Mouse (Mus musculus) lung, postnatal 10 days (tissue): ENCODE data around the gene Fgg.

Experiments
- DNase-seq: peaks from one replicate; pipeline ENCODE4 v3.0.0; 2021

Gene Fgg

DNA sequence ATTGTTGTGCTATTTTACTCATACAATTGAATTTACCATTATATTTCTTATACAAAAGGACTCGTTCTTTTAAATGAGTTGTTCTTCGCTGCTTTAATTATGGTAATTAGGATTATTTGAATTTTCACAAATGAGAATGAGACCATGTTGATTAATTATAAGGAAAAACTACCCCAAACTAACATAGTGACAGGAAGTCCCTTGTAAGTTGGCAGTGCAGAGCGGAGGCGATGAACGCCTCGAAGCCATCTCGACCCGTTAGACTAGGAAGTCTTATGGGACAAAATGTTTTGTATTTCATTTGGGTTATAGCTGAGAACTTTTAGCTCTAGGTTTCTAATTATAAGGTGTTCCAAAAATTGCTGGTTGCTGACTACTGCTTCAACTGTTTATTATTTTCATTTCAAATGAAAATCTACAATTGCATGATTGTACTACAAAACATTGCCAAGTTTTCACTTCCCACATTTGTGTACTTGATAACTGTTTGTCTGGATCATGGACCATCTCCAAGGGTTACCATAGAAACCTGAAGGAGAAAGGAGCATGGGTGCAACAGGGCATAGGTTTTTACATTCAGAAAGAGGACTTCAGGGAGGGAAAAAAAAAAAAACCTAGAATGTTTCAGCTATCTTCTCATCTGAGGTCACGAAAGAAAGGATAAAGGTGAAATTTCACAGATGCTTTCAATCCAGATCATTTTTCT, 20.2 kb downstream of the Fgg start:
- DNase-seq = no peak

GRCm38 (mm10) chr3:83030331-83030730, 22.8 kb downstream of the Fgg start:
- DNase-seq = no peak

DNA sequence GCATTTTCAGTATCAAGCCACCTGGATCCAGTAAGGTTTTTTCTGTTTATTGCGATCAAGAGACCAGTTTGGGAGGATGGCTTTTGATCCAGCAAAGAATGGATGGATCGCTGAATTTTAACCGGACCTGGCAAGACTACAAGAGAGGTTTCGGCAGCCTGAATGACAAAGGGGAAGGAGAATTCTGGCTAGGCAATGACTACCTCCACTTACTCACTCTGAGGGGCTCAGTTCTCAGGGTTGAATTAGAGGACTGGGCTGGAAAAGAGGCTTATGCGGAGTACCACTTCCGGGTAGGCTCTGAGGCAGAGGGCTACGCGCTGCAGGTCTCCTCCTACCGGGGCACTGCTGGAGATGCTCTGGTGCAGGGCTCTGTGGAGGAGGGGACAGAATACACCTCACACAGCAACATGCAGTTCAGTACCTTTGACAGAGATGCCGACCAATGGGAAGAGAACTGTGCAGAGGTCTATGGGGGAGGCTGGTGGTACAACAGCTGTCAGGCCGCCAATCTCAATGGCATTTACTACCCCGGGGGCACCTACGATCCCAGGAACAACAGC, 25.3 kb downstream of the Fgg start:
- no peak for DNase-seq

DNA sequence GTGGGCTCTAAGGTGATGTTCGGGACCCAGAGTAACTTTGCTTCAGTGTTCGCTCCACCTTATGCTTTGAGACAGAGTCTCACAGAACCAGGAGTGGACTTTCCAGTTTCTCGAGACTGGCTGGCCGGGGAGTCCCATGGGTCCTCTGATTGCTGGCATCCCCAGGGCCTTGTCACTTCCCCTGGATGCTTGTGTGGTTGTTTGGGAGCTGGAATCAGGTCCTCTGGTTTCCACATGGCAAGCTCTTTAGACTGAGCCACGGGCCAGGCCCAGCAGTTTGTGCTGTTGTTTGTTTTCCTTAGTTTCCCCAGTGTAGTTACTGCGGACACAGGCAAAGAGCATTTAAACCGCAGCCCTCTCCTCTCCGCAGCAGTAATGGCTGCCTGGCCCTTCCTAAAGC, 26.3 kb downstream of the Fgg start:
- DNase-seq = no peak

GRCm38 (mm10) chr3:83038865-83039264, 31.3 kb downstream of the Fgg start:
- DNase-seq = no peak

- no peak for DNase-seq
Observed at GRCm38 (mm10) chr3:83039666-83040065, 32.1 kb downstream of the Fgg start.

- DNase-seq = no peak
Observed at GRCm38 (mm10) chr3:83042451-83042850, 34.9 kb downstream of the Fgg start.

DNA sequence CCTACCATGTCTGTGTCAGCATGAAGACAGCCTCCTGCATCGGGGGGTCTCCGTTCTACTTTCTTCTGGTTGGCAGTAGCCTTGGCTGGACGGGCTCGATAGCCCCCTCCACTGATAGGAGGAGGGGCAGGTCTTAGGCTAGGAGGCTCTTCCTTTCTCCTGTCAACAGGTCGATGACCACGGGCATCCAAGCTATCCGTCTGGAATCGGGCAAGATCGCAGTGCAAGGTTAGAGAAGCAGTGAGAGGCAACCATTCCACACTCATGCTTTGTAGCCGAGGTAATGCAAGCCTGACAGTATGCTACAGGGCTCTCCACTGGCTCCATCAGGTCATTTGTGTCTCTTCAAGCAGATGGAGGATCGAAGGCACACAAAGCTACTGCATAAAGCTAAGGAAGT, 39.1 kb downstream of the Fgg start:
- no peak for DNase-seq

- DNase-seq = no peak
Observed at GRCm38 (mm10) chr3:83049680-83050079, 42.2 kb downstream of the Fgg start, which contains the start of gene Fgb. Gene Fgb, minus strand, starts transcription at chr3:83049863.

DNA sequence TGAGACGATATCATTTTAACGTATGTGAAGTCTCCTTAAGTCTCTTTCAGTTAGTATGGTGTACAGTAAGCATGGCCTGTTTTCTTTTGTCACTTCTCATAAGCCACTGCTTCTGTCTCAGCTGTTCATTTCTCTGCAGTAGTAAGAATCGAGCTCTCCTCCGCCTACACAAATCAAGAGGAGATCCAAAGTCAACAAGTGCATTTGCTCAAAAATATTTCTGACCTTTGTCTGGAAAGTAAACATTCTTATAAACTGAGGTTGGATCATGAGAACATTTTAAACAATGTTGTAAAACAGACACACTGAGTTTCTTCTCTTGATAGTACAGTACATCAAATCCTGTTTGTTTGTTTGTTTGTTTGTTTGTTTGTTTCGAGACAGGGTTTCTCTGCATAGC, 43.1 kb downstream of the Fgg start:
- DNase-seq = no peak

- no peak for DNase-seq
Observed at GRCm38 (mm10) chr3:83052102-83052501, 44.6 kb downstream of the Fgg start.

GRCm38 (mm10) chr3:83053126-83053525, 45.6 kb downstream of the Fgg start:
- no peak for DNase-seq

DNA sequence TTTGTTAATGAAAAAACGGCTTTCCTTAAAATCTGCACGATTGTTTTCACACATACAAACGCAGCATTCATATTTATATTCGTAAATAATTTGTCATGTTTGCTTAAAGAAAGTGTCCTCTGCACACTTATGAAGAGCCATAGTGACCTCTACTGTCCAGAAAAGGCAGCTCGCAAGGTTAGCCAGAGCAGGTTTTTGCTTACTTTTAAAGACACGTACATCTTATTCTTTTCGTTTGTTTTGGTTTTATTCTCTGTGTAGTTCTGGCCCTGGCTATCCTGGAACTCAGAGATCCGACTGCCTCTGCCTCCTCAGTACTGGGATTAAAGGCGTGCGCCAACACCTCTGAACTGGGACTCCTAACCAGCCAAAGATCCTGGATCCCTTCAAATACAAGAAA, 46.2 kb downstream of the Fgg start:
- peak; percentile 56 for DNase-seq

GRCm38 (mm10) chr3:83054759-83055158, 47.2 kb downstream of the Fgg start:
- DNase-seq = no peak

DNA sequence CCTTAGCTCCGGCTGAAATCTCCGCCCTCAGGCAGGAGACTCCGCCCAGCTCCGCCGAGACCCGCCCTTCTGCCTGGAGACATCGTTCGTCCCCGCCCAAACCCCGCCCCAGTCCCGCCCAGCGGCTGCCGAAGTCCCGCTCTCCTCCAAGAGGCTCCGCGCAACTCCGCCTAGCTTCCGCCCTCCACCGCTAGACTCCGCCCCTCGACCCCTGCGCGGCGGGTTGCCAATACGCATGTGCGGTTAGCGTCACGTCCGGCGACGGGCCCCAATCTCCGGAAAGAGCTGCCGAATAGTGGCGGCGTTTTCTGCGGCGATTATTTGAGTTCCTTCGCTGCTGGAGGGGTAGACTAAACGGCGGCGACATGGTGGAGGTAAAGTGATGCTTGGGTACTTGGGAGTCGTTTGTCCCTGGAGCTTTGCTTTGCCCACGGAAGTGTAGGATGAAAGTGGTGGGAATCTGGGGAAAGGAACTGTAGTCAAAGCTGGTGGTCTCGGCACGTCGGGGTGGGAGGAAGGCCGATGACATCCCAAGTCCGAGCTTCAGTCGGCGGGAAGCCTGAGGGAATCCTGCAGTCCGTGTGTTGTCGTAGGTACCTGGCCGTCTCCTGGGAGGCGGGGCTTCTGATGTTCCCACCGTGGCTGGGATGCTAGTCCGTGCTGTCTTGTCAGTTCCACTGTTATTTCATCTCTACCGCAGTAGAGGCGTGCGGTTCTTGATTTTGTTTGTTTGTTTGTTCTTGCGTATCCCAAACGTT, 47.9 kb downstream of the Fgg start, which contains the start of gene Plrg1:
TSS of gene Plrg1 (plus strand) at position 242 of the 758 bp plus-strand sequence.
- peak; percentile 99 for DNase-seq

GRCm38 (mm10) chr3:83057046-83057445, 49.5 kb downstream of the Fgg start:
- no peak for DNase-seq
